Mouse (Mus musculus): ENCODE results near the gene Coro1b.

Coro1b gene

GRCm38 (mm10) chr19:4154437-4155222 lies 6.2 kb downstream of the Coro1b start:
- in situ Hi-C loops (cut with MboI; ENCODE audit: unreplicated experiment in 2 of 2), result no loop called here

DNA sequence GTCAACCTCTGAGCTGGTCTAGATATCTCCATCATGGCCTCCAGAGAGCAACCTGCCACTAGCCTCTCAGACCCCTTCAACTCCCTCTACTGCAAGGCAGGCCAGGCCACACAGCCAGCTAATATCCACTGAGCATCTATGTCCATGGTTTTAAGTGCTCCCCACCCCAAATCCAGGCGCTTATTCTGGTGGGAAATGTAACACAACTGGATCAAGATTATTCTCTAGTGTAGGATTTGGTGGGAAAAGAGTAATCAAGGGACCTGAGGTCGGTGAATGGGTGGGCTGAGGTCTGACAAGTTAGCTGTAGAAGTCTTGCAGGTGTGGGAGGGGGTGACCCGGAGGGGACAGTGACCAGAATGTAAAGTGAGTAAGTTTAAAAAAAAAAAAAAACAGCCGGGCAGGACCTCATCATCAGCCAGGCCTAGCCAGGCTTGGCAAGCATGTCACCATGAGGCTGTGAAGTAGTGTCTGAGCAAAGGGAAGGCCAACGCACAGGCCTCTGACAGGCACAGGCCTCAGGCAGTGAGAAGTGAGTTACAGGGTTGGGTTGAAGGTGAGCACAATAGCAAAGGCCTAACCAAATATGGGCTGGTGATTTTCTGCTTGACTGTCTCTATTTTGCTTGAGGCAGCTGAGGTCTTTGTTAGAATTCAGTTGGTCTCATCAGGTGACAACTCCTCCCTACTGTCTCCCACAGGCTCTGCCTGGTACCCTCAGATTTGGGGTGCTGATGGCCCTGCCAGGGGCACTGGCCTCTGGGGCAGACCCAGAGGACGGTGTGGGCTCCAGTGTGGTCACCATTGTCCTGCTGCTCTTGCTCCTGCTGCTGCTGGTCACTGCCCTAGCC lies 7.0 kb downstream of the Coro1b start:
- in situ Hi-C loops (cut with MboI; ENCODE audit: unreplicated experiment in 2 of 2), result no loop called here

DNA sequence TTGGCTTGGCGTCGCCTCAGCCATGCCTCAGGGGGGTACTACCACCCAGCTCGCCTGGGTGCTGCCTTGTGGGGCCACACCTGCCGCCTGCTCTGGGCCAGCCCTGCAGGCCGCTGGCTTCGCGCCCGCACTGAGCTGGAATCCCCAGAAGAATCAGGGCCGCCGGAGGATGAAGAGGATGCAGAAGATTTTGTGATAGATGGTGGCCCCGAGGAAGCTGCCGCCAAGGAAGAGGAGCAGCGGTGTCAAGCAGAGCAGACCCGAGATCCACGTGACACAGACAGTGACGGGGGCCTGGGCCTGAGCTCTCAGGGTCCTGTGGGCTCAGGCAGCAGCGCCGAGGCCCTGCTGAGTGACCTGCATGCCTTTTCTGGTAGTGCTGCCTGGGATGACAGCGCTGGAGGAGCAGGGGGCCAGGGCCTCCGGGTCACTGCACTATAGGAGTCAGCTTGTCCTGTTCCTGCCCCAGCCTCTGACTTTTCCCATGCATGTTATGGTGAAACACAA lies 7.7 kb downstream of the Coro1b start:
- in situ Hi-C loops (cut with MboI; ENCODE audit: unreplicated experiment in 2 of 2), result no loop called here

DNA sequence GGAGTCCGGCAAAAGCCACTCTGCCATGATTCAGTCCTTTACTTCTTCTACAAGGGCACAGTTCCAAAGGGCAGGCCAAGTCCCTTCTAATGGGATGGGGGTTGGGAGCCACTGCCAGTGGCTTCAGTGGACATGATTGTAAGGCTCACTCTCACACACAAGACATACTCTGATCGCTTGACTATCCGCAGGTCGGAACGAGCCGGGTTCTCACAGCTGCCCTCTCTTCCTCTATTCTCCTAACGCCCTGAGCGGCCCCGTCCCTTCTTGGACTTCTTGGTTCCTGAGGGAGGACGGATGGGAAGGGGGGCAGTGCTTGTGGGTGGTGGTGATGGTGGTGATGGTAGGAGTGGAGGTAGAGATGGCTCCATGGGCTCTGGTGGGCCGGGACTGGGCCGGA lies 8.4 kb downstream of the Coro1b start:
- in situ Hi-C loops (cut with MboI; ENCODE audit: unreplicated experiment in 2 of 2), result no loop called here

GRCm38 (mm10) chr19:4159049-4159448 lies 10.6 kb downstream of the Coro1b start:
- in situ Hi-C loops (cut with MboI; ENCODE audit: unreplicated experiment in 2 of 2), result no loop called here

- in situ Hi-C loops (cut with MboI; ENCODE audit: unreplicated experiment in 2 of 2), result no loop called here
Observed at GRCm38 (mm10) chr19:4162646-4163542, 14.5 kb downstream of the Coro1b start, which contains the start of gene Rps6kb2. Gene Rps6kb2, minus strand, starts transcription at chr19:4163354.

GRCm38 (mm10) chr19:4163543-4163887 lies 15.1 kb downstream of the Coro1b start:
- in situ Hi-C loops (cut with MboI; ENCODE audit: unreplicated experiment in 2 of 2), result no loop called here

- in situ Hi-C loops (cut with MboI; ENCODE audit: unreplicated experiment in 2 of 2), result no loop called here
Observed at GRCm38 (mm10) chr19:4164100-4164499, 15.7 kb downstream of the Coro1b start.

GRCm38 (mm10) chr19:4164721-4165120 lies 16.3 kb downstream of the Coro1b start:
- in situ Hi-C loops (cut with MboI; ENCODE audit: unreplicated experiment in 2 of 2), result loop anchor here (5.0 kb wide), 1 partner anchor 38 kb away; the partner anchor contains the start of gene Rad9a (in 2 of the 2)

DNA sequence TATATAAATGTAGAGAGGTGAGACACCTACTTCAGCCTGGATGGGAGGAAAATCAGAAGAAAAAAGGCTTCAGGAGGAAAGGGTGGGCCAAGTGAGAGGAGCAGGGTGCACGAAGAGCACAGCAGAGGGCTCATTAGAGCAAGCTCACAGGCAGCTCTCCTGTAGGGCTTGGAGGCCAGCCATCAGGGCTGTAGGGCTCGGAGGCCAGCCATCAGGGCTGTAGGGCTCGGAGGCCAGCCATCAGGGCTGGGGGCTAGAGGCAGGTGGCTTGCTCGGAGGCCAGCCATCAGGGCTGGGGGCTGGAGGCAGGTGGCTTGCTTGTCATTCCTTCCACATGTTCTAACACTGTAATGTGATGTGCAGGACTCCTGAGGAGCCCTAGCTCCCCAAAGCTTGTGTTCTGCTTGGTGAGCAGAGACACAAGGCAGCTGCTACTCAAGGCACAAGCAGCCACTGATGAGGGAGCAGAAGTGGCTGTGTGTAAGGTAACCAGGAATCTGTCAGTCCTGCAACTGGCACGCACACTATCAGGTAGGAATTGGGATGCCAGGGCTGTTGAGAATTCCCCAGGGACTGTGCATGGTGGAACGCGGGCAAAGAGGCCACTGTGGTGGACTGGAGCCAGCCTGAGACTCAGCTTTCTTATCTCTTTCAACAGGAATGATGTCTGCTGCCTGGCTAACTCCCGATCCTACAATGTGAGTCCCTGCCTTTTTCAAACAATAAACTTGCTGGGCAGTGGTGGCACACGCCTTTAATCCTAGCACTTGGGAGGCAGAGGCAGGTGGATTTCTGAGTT lies 18.5 kb downstream of the Coro1b start:
- in situ Hi-C loops (cut with MboI; ENCODE audit: unreplicated experiment in 2 of 2), result loop anchor here (5.0 kb wide), 1 partner anchor 35 kb away; the partner anchor contains the start of gene Rad9a (in 2 of the 2)

GRCm38 (mm10) chr19:4169378-4169784 lies 21.0 kb downstream of the Coro1b start:
- in situ Hi-C loops (cut with MboI; ENCODE audit: unreplicated experiment in 2 of 2), result loop anchor here (5.0 kb wide), 1 partner anchor 33 kb away; the partner anchor contains the start of gene Rad9a (in 2 of the 2)

- in situ Hi-C loops (cut with MboI; ENCODE audit: unreplicated experiment in 2 of 2), result loop anchor here (5.0 kb wide), 1 partner anchor 32 kb away; the partner anchor contains the start of gene Rad9a (in 2 of the 2)
Observed at GRCm38 (mm10) chr19:4169810-4170209, 21.4 kb downstream of the Coro1b start.

DNA sequence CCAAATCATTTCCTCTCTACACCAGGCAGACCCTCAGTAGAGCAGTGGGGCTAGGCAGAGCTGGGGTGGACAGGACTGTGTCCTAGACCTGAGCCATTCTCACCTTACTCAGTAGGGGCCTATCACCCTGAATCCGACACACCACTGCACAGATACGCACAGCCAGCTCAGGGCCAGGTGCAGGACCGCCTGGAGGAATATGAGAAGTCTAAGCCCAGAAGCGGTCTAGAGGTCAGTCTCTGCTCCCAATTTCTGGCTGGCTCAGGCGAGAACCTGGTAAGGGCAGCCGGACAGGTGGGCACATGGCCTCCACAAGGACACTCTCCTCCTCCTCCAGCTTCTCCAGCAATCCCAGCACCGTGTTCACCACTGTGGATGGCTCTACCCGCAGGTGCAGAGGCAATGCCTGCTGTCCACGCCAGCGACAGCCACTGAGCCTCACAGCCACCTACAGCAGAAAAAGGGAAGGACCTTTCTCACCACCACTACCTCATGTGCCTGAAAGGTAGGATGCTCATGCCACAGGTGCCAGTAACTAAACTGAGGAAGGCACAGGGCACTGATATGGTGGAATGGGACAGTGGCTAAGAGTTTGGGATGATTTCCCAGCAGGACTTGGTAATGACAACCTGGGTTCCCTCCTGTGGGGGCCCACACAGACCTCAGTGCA lies 22.4 kb downstream of the Coro1b start:
- in situ Hi-C loops (cut with MboI; ENCODE audit: unreplicated experiment in 2 of 2), result no loop called here

GRCm38 (mm10) chr19:4171393-4172290 lies 23.2 kb downstream of the Coro1b start:
- in situ Hi-C loops (cut with MboI; ENCODE audit: unreplicated experiment in 2 of 2), result no loop called here

GRCm38 (mm10) chr19:4172925-4173324 lies 24.5 kb downstream of the Coro1b start:
- in situ Hi-C loops (cut with MboI; ENCODE audit: unreplicated experiment in 2 of 2), result no loop called here

DNA sequence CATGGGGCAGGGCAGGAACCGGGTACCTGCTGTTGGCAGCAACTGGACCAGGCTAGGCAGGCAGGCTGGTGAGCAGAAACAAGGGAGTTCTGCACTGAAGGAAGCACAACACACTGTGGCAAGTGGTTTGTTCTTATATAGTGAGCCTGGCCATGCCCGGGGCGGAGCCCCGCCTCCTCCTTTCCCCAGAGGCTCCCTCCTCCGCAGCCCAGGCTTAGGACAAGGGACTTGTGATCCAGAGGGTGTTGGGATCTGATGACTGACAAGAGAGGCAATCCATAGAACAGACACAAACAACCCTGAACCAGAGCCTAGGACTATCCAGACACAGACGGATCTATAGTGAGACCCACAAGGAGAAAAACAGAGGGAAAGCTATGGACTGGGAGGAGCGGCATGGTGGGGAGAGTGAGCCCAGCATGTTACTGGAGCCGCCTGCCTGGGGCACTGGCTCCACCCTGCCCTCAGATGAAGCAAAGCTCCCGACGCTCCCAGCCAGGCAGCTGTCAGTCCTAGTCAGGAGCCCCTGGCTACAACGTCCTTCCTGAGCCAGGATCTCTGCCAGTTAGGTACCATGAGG lies 27.0 kb downstream of the Coro1b start, which contains the start of gene Carns1:
Gene Carns1, minus strand, starts transcription at position 112 of the 580 bp plus-strand sequence.
- in situ Hi-C loops (cut with MboI; ENCODE audit: unreplicated experiment in 2 of 2), result no loop called here

GRCm38 (mm10) chr19:4180411-4180810 lies 32.0 kb downstream of the Coro1b start:
- in situ Hi-C loops (cut with MboI; ENCODE audit: unreplicated experiment in 2 of 2), result no loop called here
